Mouse (Mus musculus) spleen, adult 12 weeks (tissue): ENCODE data around the gene Gm21778.
"Not testable (repeated sequence)": the region's sequence is repeated elsewhere in the genome, so short reads cannot be mapped to it uniquely, and the experiment has no call there.

Experiments
- DNase-seq: peaks from one replicate; pipeline ENCODE4 v3.0.0; 2022; ENCODE audit warnings: low spot score

Gene Gm21778

GRCm38 (mm10) chrY:5942160-5942559 is at the start of gene Gm21778:
Gene Gm21778, plus strand, starts transcription at chrY:5942460.
- DNase-seq: not testable (repeated sequence)
